Mouse (Mus musculus) cortical plate, adult 2 months (tissue): Measurements from ENCODE around the gene Mettl13.

Experiments used
- CTCF ChIP-seq: fragments of 200-500 bp; IDR thresholded peaks from 2 replicates; pipeline ENCODE4 v1.5.1; 2011; ENCODE audit warnings: mild to moderate bottlenecking, control low read depth, low read length; ENCODE audit not compliant: insufficient read depth; ENCODE audit errors: extremely low read depth
- POLR2A ChIP-seq: fragments of 200-500 bp; IDR thresholded peaks from 2 replicates; pipeline ENCODE4 v1.6.1; 2011; ENCODE audit warnings: mild to moderate bottlenecking, low read length, control low read depth; ENCODE audit not compliant: insufficient read depth; ENCODE audit errors: extremely low read depth

DNA sequence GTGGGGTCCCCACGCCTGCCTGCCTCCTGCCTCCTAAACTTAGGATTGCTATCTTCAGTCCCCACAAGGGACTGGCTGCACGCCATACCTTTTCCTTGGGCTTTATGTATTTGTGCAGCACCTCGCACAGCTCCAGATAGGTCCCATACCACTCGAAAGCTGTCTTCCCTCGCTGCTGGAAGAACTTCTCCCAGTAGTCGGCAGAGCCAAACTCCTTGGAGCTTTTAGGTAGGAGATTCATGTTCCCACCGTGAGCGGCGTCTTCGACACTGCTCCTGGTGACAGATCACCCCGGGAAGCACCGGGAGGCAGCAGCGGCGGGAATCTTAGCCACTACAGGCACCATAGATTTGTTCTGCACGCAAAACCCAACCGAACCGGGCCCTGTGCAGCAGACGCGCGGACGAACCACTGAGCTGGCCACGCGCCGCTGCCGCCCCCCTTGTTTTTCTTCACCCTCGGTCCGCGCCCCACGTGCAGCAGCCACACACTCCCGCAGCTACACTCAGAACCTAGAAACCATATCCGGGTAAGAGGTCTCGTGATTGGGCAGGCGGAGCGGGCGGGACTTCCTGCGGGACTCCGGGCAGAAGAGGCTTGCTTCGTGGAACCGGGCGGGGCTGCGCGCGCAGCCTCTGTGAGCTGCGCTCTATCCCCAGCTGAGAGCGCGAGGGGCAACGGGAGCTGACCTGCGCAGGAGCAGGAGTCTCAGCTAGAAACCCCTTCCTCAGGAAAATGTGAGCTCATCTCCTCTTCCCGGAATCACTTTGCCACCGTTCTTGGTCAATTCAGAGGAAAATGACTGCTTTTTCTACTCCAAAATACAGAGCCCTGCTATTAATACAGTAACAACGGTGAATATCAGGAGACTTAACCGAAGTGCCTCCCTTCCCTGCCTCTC, at the start of gene Mettl13:
- TF ChIP-seq CTCF (no peak), POLR2A (peak; percentile 93)
